Mouse (Mus musculus): ENCODE measurements around the gene Egfem1.

The Egfem1 gene

GRCm38 (mm10) chr3:29110321-29110720 lies 28.5 kb downstream of the Egfem1 start:
- H3K4me1 ChIP-seq (replicated peaks; ENCODE audit: low read depth, low read length) = no peaks in the 10 kb centered on the region
- H3K27me3 ChIP-seq (ENCODE audit: insufficient read depth, low read length) = peaks cover 2% of the 10 kb centered on the region; the same call in 1 of the 2 replicates
- no peak for TF ChIP-seq POU5F1 (IDR thresholded peaks at IDR 0.05; ENCODE audit: borderline replicate concordance, low read length)
- no peak overlapping the region for H3K4me3 ChIP-seq (replicated peaks; ENCODE audit: low read length)
- no peaks in the 10 kb centered on the region for H3K36me3 ChIP-seq (ENCODE audit: insufficient read depth, low read length)
- no peaks in the 10 kb centered on the region for H3K9me3 ChIP-seq (ENCODE audit: low read length)

GRCm38 (mm10) chr3:29114517-29114916 lies 32.7 kb downstream of the Egfem1 start:
- peaks cover 5% of the 10 kb centered on the region for H3K4me1 ChIP-seq (replicated peaks; ENCODE audit: low read depth, low read length)
- no peak for TF ChIP-seq POU5F1 (IDR thresholded peaks at IDR 0.05; ENCODE audit: borderline replicate concordance, low read length)
- TF ChIP-seq CTCF (conservative IDR thresholded peaks at IDR 0.05; ENCODE audit: low read length) = no peak
- TF ChIP-seq NANOG (IDR thresholded peaks at IDR 0.05; ENCODE audit: borderline replicate concordance, low read length) = no peak
- no peaks in the 10 kb centered on the region for H3K9me3 ChIP-seq (ENCODE audit: low read length)
- H3K36me3 ChIP-seq (ENCODE audit: insufficient read depth, low read length) = no peaks in the 10 kb centered on the region
- H3K4me3 ChIP-seq (replicated peaks; ENCODE audit: low read length) = no peak overlapping the region
- H3K27me3 ChIP-seq (ENCODE audit: insufficient read depth, low read length) = no peaks in the 10 kb centered on the region; the same call in 1 of the 2 replicates

- Histone ChIP-seq H3K4me3 (replicated peaks; ENCODE audit: low read length) (no peak overlapping the region), H3K36me3 (ENCODE audit: insufficient read depth, low read length) (no peaks in the 10 kb centered on the region), H3K27me3 (ENCODE audit: insufficient read depth, low read length) (no peaks in the 10 kb centered on the region), H3K4me1 (replicated peaks; ENCODE audit: low read depth, low read length) (peaks cover 5% of the 10 kb centered on the region), H3K9me3 (ENCODE audit: low read length) (peaks cover 4% of the 10 kb centered on the region; the same call in 1 of the 2 replicates)
- TF ChIP-seq POU5F1 (IDR thresholded peaks at IDR 0.05; ENCODE audit: borderline replicate concordance, low read length) (no peak), CTCF (conservative IDR thresholded peaks at IDR 0.05; ENCODE audit: low read length) (no peak), NANOG (IDR thresholded peaks at IDR 0.05; ENCODE audit: borderline replicate concordance, low read length) (no peak)
These were observed 35.6 kb downstream of the Egfem1 start for GRCm38 (mm10) chr3:29117379-29117778.

- Histone ChIP-seq H3K36me3 (ENCODE audit: insufficient read depth, low read length) (no peaks in the 10 kb centered on the region), H3K9me3 (ENCODE audit: low read length) (peaks cover 4% of the 10 kb centered on the region; the same call in 1 of the 2 replicates), H3K4me3 (replicated peaks; ENCODE audit: low read length) (no peak overlapping the region), H3K27me3 (ENCODE audit: insufficient read depth, low read length) (no peaks in the 10 kb centered on the region), H3K4me1 (replicated peaks; ENCODE audit: low read depth, low read length) (peaks cover 5% of the 10 kb centered on the region)
- TF ChIP-seq CTCF (conservative IDR thresholded peaks at IDR 0.05; ENCODE audit: low read length) = no peak
- TF ChIP-seq POU5F1 (IDR thresholded peaks at IDR 0.05; ENCODE audit: borderline replicate concordance, low read length) = no peak
- no peak for TF ChIP-seq NANOG (IDR thresholded peaks at IDR 0.05; ENCODE audit: borderline replicate concordance, low read length)
These were observed 40.7 kb downstream of the Egfem1 start for GRCm38 (mm10) chr3:29122556-29122955.

GRCm38 (mm10) chr3:29132054-29132931 lies 50.5 kb downstream of the Egfem1 start:
- Histone ChIP-seq H3K27me3 (ENCODE audit: insufficient read depth, low read length) (peaks cover 12% of the 10 kb centered on the region), H3K4me3 (replicated peaks; ENCODE audit: low read length) (no peak overlapping the region), H3K36me3 (ENCODE audit: insufficient read depth, low read length) (no peaks in the 10 kb centered on the region), H3K4me1 (replicated peaks; ENCODE audit: low read depth, low read length) (peaks cover 35% of the 10 kb centered on the region), H3K9me3 (ENCODE audit: low read length) (no peaks in the 10 kb centered on the region)
- TF ChIP-seq NANOG (IDR thresholded peaks at IDR 0.05; ENCODE audit: borderline replicate concordance, low read length) (no peak), CTCF (conservative IDR thresholded peaks at IDR 0.05; ENCODE audit: low read length) (no peak)

- H3K36me3 ChIP-seq (ENCODE audit: insufficient read depth, low read length) = no peaks in the 10 kb centered on the region
- H3K4me3 ChIP-seq (replicated peaks; ENCODE audit: low read length) = no peak overlapping the region
- H3K27me3 ChIP-seq (ENCODE audit: insufficient read depth, low read length) = peaks cover 12% of the 10 kb centered on the region
- H3K4me1 ChIP-seq (replicated peaks; ENCODE audit: low read depth, low read length) = peaks cover 40% of the 10 kb centered on the region
- H3K9me3 ChIP-seq (ENCODE audit: low read length) = no peaks in the 10 kb centered on the region
- no peak for TF ChIP-seq NANOG (IDR thresholded peaks at IDR 0.05; ENCODE audit: borderline replicate concordance, low read length)
- no peak for TF ChIP-seq CTCF (conservative IDR thresholded peaks at IDR 0.05; ENCODE audit: low read length)
- TF ChIP-seq POU5F1 (IDR thresholded peaks at IDR 0.05; ENCODE audit: borderline replicate concordance, low read length) = no peak
These were observed 52.7 kb downstream of the Egfem1 start for GRCm38 (mm10) chr3:29134509-29134908.

GRCm38 (mm10) chr3:29135176-29136064 lies 53.6 kb downstream of the Egfem1 start:
- peaks cover 12% of the 10 kb centered on the region for H3K27me3 ChIP-seq (ENCODE audit: insufficient read depth, low read length)
- no peaks in the 10 kb centered on the region for H3K36me3 ChIP-seq (ENCODE audit: insufficient read depth, low read length)
- no peak overlapping the region for H3K4me3 ChIP-seq (replicated peaks; ENCODE audit: low read length)
- no peaks in the 10 kb centered on the region for H3K9me3 ChIP-seq (ENCODE audit: low read length)
- peaks cover 40% of the 10 kb centered on the region for H3K4me1 ChIP-seq (replicated peaks; ENCODE audit: low read depth, low read length)
- TF ChIP-seq NANOG (IDR thresholded peaks at IDR 0.05; ENCODE audit: borderline replicate concordance, low read length) (peak; percentile 51), CTCF (conservative IDR thresholded peaks at IDR 0.05; ENCODE audit: low read length) (no peak)

Measured in E14TG2a.4 (cell line).